Mouse (Mus musculus): ENCODE data around the gene CT030661.1.
"Not testable (repeated sequence)": the region's sequence is repeated elsewhere in the genome, so short reads cannot be mapped to it uniquely, and the experiment has no call there.

CT030661.1 gene

GRCm38 (mm10) chr17:22314730-22315226, at the start of gene CT030661.1:
Gene CT030661.1 (minus strand): TSS chr17:22314837.
- in situ Hi-C loops (cut with MboI, MseI) = loop anchor here (5.0 kb wide), 1 partner anchor 92 kb away; no protein-coding TSS in a partner anchor

DNA sequence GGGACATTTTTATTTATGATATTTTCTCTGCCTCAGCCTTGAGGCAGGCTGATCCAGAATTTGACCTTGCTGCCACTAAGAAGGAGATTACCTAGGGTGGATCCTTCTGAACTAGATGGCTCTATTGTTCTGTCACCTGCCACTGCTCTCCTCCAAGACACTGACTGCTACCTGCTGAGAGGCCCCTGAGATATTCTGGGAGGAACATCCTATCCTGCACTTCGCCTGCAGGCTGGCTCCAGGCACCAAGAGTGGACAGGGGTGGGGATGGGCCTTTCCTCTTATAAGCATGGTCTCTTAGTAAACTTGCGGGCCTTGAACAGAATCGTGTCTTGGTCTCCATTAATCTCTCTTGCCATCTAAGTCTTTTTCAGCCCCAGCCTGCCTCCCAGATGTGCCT, 49.3 kb upstream of the CT030661.1 start:
- in situ Hi-C loops (cut with MboI, MseI) = loop anchor here (25.0 kb wide), 1 partner anchor 402 kb away; the partner anchor contains the start of genes Zfp942 and Zfp943

GRCm38 (mm10) chr17:22361101-22361781, 46.6 kb upstream of the CT030661.1 start, which contains the start of the genes Zfp944 and Zfp758:
Gene Zfp944 (minus strand): TSS chr17:22361400.
Gene Zfp758 (plus strand): TSS chr17:22361453.
- in situ Hi-C loops (cut with MboI, MseI) = loop anchor here (25.0 kb wide), 1 partner anchor 399 kb away; the partner anchor contains the start of genes Zfp942 and Zfp943

GRCm38 (mm10) chr17:22360572-22360971, 45.9 kb upstream of the CT030661.1 start:
- in situ Hi-C loops (cut with MboI, MseI) = loop anchor here (25.0 kb wide), 1 partner anchor 398 kb away; the partner anchor contains the start of genes Zfp942 and Zfp943

- in situ Hi-C loops (cut with MboI, MseI) = loop anchor here (5.0 to 25.0 kb wide), 2 partner anchors 55 to 390 kb away; partner anchors contain the start of genes Zfp942 and Zfp943
Observed at GRCm38 (mm10) chr17:22352794-22353193, 38.2 kb upstream of the CT030661.1 start.

- in situ Hi-C loops (cut with MboI, MseI) = not testable (repeated sequence)
Observed at GRCm38 (mm10) chr17:22315247-22315646, 610 bp upstream of the CT030661.1 start.

- in situ Hi-C loops (cut with MboI, MseI) = loop anchor here (5.0 kb wide), 1 partner anchor 92 kb away; no protein-coding TSS in a partner anchor
Observed at GRCm38 (mm10) chr17:22314219-22314618, 418 bp downstream of the CT030661.1 start.

Data from T-helper 2 cell (primary cell).